Mouse (Mus musculus): Measurements from ENCODE around the gene Pcgf5.

Gene Pcgf5

DNA sequence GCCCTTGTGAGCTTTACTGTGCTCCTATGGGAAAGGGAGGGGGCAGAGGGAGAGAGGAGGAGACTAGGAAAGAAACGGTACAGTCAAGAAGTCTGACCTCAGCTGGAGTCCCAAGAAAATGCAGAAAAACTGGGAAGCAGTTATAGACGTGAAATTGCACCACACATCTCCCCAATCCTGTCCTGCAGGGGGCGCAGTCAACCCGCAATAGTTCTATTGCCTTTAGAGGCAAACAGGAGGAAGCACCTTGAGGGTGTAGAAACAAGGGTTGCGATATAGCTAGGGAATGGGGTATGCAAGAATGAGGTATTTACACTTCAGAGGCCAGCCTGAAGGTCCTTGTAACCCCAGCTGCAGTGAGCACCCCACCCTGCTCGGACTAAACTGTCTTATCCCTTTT, 122.0 kb downstream of the Pcgf5 start:
- in situ Hi-C loops (cut with MboI; ENCODE audit: unreplicated experiment in 2 of 2) = loop anchor here in 1 of 2 experiments (25.0 kb wide), 1 partner anchor 792 kb away; no protein-coding TSS in a partner anchor

DNA sequence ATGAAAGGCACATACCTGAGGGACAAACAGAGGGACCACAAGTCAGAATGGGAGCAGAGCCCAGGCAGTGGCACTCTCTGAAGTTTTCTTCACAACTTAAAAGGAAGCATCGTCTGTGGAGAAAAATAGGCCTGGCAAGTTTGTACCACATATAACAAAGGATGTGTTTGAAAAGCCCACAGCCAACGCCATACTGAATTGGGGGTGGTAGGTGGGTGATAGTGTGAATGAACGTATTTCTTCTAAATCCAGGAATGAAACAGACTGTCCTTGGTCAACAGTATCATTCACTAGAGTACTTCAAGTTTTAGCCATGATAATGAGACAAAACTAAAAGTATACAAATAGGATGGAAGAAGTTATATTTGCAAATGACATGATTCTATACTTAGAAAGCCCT, 123.2 kb downstream of the Pcgf5 start:
- in situ Hi-C loops (cut with MboI; ENCODE audit: unreplicated experiment in 2 of 2) = loop anchor here in 1 of 2 experiments (25.0 kb wide), 1 partner anchor 791 kb away; no protein-coding TSS in a partner anchor

DNA sequence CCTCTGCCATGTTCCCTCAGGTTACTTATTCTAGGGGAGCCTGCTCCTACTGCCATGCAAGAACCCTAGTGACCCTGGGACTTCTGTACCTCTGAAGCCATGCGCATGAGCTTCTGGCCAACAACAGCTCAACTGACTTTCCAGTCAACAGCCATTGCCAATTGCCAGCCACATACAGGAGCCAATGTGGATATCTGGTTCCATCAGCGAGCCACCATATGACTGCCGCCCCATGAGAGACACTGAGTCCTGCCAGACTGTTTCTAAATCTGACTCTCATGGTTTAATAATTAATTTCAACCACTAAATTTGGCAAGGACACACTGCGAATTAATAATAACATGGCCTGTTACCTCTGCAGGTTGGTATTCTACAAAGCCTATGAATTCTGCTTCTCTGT, 128.5 kb downstream of the Pcgf5 start:
- in situ Hi-C loops (cut with MboI; ENCODE audit: unreplicated experiment in 2 of 2) = no loop called here

DNA sequence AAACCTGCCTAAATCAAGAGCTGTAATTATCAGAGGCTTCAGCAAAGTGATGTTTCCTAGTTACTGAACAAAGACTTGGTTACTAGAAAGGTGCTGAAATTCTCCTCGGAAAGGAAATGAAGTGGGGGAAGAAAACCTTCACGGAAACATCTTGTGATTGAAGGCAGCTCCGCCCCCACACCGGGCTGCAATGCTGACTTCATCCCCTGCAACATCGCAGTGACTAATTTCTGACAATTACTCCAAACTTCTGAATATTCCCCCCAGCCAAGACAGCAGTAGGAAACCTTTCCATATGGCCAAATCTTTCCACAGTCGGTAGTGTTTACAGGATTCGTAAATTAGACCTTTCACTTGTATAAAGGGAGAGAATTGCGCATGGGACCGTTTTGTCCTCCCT, 129.0 kb downstream of the Pcgf5 start:
- in situ Hi-C loops (cut with MboI; ENCODE audit: unreplicated experiment in 2 of 2) = no loop called here

DNA sequence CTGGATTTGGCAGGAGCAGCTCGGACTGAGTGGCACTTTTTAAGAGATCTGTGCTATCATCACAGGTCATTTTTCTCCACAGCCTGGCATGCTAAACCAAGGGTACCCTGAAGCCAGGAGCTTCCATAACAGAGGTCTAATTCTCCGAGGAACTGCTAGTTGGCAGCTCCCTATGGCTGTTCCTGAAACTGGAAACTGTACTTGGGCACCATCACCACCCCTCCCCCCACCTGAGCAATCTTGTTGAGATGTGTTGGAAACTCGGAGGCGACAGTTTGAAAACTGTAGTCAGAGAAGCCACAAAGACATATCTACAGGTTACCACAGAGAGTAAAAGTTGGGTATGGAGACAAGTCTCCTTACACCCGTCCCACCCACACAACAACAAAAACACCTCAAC, 129.6 kb downstream of the Pcgf5 start:
- in situ Hi-C loops (cut with MboI; ENCODE audit: unreplicated experiment in 2 of 2) = no loop called here

DNA sequence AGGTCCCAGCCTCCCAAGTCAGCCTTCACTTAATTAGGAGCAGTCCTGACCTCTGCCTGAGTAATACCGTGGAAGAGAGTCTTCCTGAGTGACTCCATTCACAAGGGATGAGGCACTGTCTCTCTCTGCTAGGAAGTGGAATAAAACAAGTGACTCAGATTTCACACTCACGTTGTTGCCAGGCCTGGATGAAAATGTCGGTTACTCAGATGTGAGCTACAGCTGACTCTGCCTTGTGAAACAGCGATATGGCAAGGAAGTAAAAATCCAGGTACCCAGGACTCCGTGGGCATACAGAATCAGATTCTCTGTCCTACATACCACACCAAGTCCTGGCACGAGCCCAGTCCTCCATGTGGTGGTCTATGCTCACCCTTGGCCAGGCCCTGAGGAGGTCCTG, 142.8 kb downstream of the Pcgf5 start:
- in situ Hi-C loops (cut with MboI; ENCODE audit: unreplicated experiment in 2 of 2) = no loop called here

DNA sequence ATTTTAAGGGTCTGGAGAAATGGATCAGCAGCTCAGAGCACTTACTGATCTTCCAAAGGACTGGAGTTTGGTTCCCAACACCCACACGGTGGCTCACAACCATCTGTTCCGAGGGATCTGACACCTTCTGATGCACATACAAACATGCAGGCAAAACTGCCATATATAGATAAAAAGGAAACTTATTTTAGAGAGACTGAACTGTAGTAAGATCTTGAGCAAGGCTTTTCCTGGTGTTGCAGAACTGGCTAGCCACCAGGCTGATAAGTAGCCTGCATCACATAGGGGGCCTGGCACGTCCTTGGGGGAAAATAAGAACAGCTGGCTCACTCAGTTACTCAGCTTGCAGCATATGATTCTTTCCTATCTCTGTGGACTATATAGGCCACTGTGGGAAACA, 147.4 kb downstream of the Pcgf5 start:
- in situ Hi-C loops (cut with MboI; ENCODE audit: unreplicated experiment in 2 of 2) = no loop called here

DNA sequence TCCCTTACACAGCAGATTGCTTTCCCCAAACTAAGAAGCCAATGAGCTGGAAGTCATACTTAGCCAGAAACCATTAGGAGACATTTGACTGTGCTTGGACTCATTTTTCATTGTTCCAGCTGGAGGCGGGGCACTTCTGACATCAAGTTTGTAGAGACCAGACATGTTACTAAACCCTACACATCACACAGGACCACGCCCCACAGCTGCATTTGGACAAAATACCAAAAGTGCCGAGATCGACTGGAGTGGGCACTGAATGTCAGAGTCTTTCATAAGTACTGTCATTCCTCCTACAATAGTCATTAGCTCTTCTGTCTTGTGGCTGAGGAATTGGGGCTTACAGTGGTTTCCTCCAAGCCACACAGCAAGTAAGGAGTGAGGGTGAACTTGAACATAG, 148.4 kb downstream of the Pcgf5 start:
- in situ Hi-C loops (cut with MboI; ENCODE audit: unreplicated experiment in 2 of 2) = no loop called here

DNA sequence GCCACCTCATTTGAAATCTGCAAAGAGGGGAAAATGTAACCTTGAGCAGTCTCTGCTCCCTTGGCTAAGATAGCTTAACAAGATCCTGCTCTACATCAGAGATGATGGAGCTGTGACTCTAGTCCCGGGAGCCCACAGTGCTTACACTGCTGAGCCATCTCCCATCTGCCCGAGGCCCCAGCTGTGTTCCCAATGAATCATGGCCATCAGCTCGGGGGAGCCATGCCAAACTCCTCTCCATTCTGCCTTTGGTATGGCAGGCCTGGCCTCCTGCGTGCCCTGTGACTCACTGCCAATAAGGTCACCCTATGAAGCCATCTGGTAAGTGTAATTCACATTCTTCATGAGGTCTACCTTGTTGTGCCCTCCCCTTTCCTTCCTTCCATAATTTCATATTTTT, 149.0 kb downstream of the Pcgf5 start:
- in situ Hi-C loops (cut with MboI; ENCODE audit: unreplicated experiment in 2 of 2) = no loop called here

DNA sequence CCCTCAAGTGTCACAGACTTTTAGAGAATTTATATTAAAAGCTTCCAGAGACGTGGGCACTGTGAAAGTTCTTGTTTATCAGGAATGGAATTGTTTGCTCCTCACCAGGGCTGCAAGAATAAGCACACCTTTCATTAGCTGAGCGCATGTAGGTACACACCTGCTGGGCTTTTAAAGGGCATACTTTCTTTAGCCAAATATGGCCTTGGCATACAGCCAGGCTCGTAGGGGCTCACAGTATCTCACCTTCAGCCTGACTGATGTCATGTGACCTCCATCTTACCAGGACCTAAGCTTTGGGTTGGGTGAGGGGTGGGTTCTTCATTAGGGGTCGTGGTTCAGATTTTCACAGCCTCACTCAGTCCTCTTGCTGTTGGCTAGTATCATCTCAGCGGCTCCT, 149.6 kb downstream of the Pcgf5 start:
- in situ Hi-C loops (cut with MboI; ENCODE audit: unreplicated experiment in 2 of 2) = no loop called here

DNA sequence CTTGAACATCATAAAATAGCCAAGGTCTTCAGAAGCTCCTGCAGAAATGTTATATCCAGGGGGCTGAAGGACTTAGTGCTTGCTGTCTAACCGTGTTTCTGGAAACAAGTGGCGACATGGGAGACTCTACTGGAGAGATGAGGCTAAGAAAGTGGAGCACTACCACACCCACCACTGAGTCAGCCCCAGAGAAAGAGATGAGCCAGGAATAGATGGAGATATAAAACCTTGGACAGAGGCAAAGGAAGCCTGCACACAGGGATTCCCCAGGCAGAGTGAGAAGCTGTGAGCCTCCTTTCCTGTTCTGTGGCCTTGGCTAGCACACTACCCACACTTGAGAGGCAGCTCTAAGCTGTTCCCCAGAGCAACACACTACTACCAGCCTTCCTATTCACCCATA, 156.6 kb downstream of the Pcgf5 start:
- in situ Hi-C loops (cut with MboI; ENCODE audit: unreplicated experiment in 2 of 2) = no loop called here
